Mouse (Mus musculus): ENCODE measurements around the gene Qpctl.
"Not testable (repeated sequence)": the region's sequence is repeated elsewhere in the genome, so short reads cannot be mapped to it uniquely, and the experiment has no call there.

Gene Qpctl

GRCm38 (mm10) chr7:19163752-19164151 lies 14.7 kb upstream of the Qpctl start:
- no peak for DNase-seq (ENCODE audit: low read depth, low spot score)

GRCm38 (mm10) chr7:19162928-19163327 lies 13.8 kb upstream of the Qpctl start:
- no peak for DNase-seq (ENCODE audit: low read depth, low spot score)

- no peak for DNase-seq (ENCODE audit: low read depth, low spot score)
Measured at GRCm38 (mm10) chr7:19160115-19160514, 11.0 kb upstream of the Qpctl start.

GRCm38 (mm10) chr7:19159411-19159810 lies 10.3 kb upstream of the Qpctl start:
- no peak for DNase-seq (ENCODE audit: low read depth, low spot score)

GRCm38 (mm10) chr7:19158601-19159000 lies 9.5 kb upstream of the Qpctl start:
- no peak for DNase-seq (ENCODE audit: low read depth, low spot score)

GRCm38 (mm10) chr7:19157160-19157800 lies 8.2 kb upstream of the Qpctl start:
- peak; percentile 48 for DNase-seq (ENCODE audit: low read depth, low spot score)

GRCm38 (mm10) chr7:19155825-19156475 lies 6.9 kb upstream of the Qpctl start:
- DNase-seq (ENCODE audit: low read depth, low spot score), result no peak

GRCm38 (mm10) chr7:19154796-19155195 lies 5.7 kb upstream of the Qpctl start:
- DNase-seq (ENCODE audit: low read depth, low spot score), result no peak

GRCm38 (mm10) chr7:19151121-19151520 lies 2.0 kb upstream of the Qpctl start:
- not testable (repeated sequence) for DNase-seq (ENCODE audit: low read depth, low spot score)

GRCm38 (mm10) chr7:19149626-19150025 lies 535 bp upstream of the Qpctl start, which contains the start of gene Snrpd2:
Gene Snrpd2, plus strand, starts transcription at chr7:19149722.
- DNase-seq (ENCODE audit: low read depth, low spot score), result peak; percentile 91

- DNase-seq (ENCODE audit: low read depth, low spot score), result no peak
Measured at GRCm38 (mm10) chr7:19148180-19148874, 764 bp downstream of the Qpctl start.

GRCm38 (mm10) chr7:19147497-19148045 lies 1.5 kb downstream of the Qpctl start:
- DNase-seq (ENCODE audit: low read depth, low spot score), result no peak

- DNase-seq (ENCODE audit: low read depth, low spot score), result no peak
Measured at GRCm38 (mm10) chr7:19146793-19147192, 2.3 kb downstream of the Qpctl start.

- no peak for DNase-seq (ENCODE audit: low read depth, low spot score)
Measured at GRCm38 (mm10) chr7:19137380-19137779, 11.7 kb downstream of the Qpctl start.

- no peak for DNase-seq (ENCODE audit: low read depth, low spot score)
Measured at GRCm38 (mm10) chr7:19136673-19137334, 12.3 kb downstream of the Qpctl start.

- DNase-seq (ENCODE audit: low read depth, low spot score), result no peak
Measured at GRCm38 (mm10) chr7:19136168-19136567, 12.9 kb downstream of the Qpctl start.

- peak; percentile 87 for DNase-seq (ENCODE audit: low read depth, low spot score)
Measured at GRCm38 (mm10) chr7:19131324-19131848, 17.7 kb downstream of the Qpctl start.

GRCm38 (mm10) chr7:19130657-19131056 lies 18.4 kb downstream of the Qpctl start:
- DNase-seq (ENCODE audit: low read depth, low spot score), result no peak

- no peak for DNase-seq (ENCODE audit: low read depth, low spot score)
Measured at GRCm38 (mm10) chr7:19129396-19129795, 19.7 kb downstream of the Qpctl start.

- no peak for DNase-seq (ENCODE audit: low read depth, low spot score)
Measured at GRCm38 (mm10) chr7:19127744-19128143, 21.3 kb downstream of the Qpctl start.

GRCm38 (mm10) chr7:19124713-19125112 lies 24.4 kb downstream of the Qpctl start:
- no peak for DNase-seq (ENCODE audit: low read depth, low spot score)

- no peak for DNase-seq (ENCODE audit: low read depth, low spot score)
Measured at GRCm38 (mm10) chr7:19121686-19122085, 27.4 kb downstream of the Qpctl start.

All from retina, adult 2 months (tissue).